Mouse (Mus musculus) MEL (cell line): Measurements from ENCODE around the gene Bag6. TPM values are rescaled to one million over a fixed set of nuclear protein-coding genes. Genes with fewer than 3 reads are reported as not detected.

ENCODE experiments used
- DNase-seq: peaks from one replicate; pipeline ENCODE4 v3.0.0; 2011; ENCODE audit warnings: low read depth, low spot score
- H3K27ac ChIP-seq: 2 replicates; pipeline ENCODE4 v1.5.1; 2012; ENCODE audit warnings: low read depth, mild to moderate bottlenecking, control low read depth, low read length, moderate library complexity; ENCODE audit not compliant: control insufficient read depth
- H3K27me3 ChIP-seq, 2 experiments: fragments of 150-350 bp in 1 of 2; sonication (generic) in 1 of 2; 2 replicates each; pipeline ENCODE4 v1.6.1; 2012; ENCODE audit warnings: low read length in 2 of 2, mild to moderate bottlenecking in 2 of 2, improper control_type of control experiment in 1 of 2, moderate library complexity in 1 of 2; ENCODE audit not compliant: insufficient read depth in 2 of 2, control insufficient read depth in 1 of 2
- H3K36me3 ChIP-seq, 2 experiments: 2 replicates each; pipeline ENCODE4 v1.6.1; 2012 to 2014; ENCODE audit warnings: low read length in 2 of 2, improper control_type of control experiment in 1 of 2, inconsistent platforms in 1 of 2, mild to moderate bottlenecking in 1 of 2; ENCODE audit not compliant: insufficient read depth in 2 of 2, control insufficient read depth in 1 of 2
- H3K4me1 ChIP-seq, 2 experiments: fragments of 150-350 bp in 1 of 2; sonication (generic) in 1 of 2; 2 replicates each; pipeline ENCODE4 v1.6.1; 2012; ENCODE audit warnings: low read length in 2 of 2, improper control_type of control experiment in 1 of 2, mild to moderate bottlenecking in 1 of 2; ENCODE audit not compliant: insufficient read depth in 2 of 2, control insufficient read depth in 1 of 2
- H3K4me3 ChIP-seq, 2 experiments: fragments of 150-350 bp in 1 of 2; sonication (generic) in 1 of 2; 2 replicates each; pipeline ENCODE4 v1.5.1; 2012; ENCODE audit warnings: low read depth in 2 of 2, low read length in 2 of 2, mild to moderate bottlenecking in 2 of 2, moderate library complexity in 2 of 2, control low read depth in 1 of 2, improper control_type of control experiment in 1 of 2; ENCODE audit not compliant: control insufficient read depth in 1 of 2, insufficient read depth in 1 of 2
- H3K79me2 ChIP-seq: 2 replicates; pipeline ENCODE4 v1.6.1; 2012; ENCODE audit warnings: mild to moderate bottlenecking, low read length, moderate library complexity; ENCODE audit not compliant: control insufficient read depth, poor library complexity, insufficient read depth
- H3K9ac ChIP-seq: 2 replicates; pipeline ENCODE4 v1.6.1; 2012; ENCODE audit warnings: low read depth, mild to moderate bottlenecking, control low read depth, low read length, moderate library complexity; ENCODE audit not compliant: control insufficient read depth, poor library complexity, severe bottlenecking
- H3K9me3 ChIP-seq: fragments of 150-350 bp; sonication (generic); replicated peaks from 2 replicates; pipeline ENCODE4 v1.6.1; 2012; ENCODE audit warnings: mild to moderate bottlenecking, low read length, improper control_type of control experiment, moderate library complexity; ENCODE audit not compliant: insufficient read depth
- BHLHE40 ChIP-seq: IDR thresholded peaks from 2 replicates; pipeline ENCODE4 v1.6.1; 2012; ENCODE audit warnings: low read depth, mild to moderate bottlenecking, inconsistent platforms, low read length, improper control_type of control experiment, borderline replicate concordance
- CHD1 ChIP-seq: IDR thresholded peaks from 2 replicates; pipeline ENCODE4 v1.6.1; 2012; ENCODE audit warnings: low read depth, mild to moderate bottlenecking, inconsistent platforms, low read length, improper control_type of control experiment
- E2F4 ChIP-seq: IDR thresholded peaks from 2 replicates; pipeline ENCODE4 v1.6.1; 2011; ENCODE audit warnings: low read depth, low read length, improper control_type of control experiment, borderline replicate concordance
- EP300 ChIP-seq, 2 experiments: IDR thresholded peaks; 2 replicates each; pipeline ENCODE4 v1.6.1; 2011; ENCODE audit warnings: improper control_type of control experiment in 2 of 2, low read length in 2 of 2, low read depth in 1 of 2, mild to moderate bottlenecking in 1 of 2
- GABPA ChIP-seq: IDR thresholded peaks from 2 replicates; pipeline ENCODE4 v1.6.1; 2012; ENCODE audit warnings: low read depth, mild to moderate bottlenecking, inconsistent platforms, low read length, improper control_type of control experiment, moderate library complexity
- HCFC1 ChIP-seq: IDR thresholded peaks from 2 replicates; pipeline ENCODE4 v1.6.1; 2012; ENCODE audit warnings: low read depth, mild to moderate bottlenecking, inconsistent platforms, low read length, improper control_type of control experiment, moderate library complexity
- JUND ChIP-seq: IDR thresholded peaks from 2 replicates; pipeline ENCODE4 v1.6.1; 2011; ENCODE audit warnings: low read depth, mild to moderate bottlenecking, improper control_type of control experiment, low read length
- KAT2A ChIP-seq: conservative IDR thresholded peaks from 2 replicates; pipeline ENCODE4 v1.6.1; 2012; ENCODE audit warnings: low read depth, low read length, improper control_type of control experiment, inconsistent platforms
- MAFK ChIP-seq: IDR thresholded peaks from 2 replicates; pipeline ENCODE4 v1.6.1; 2011; ENCODE audit warnings: low read depth, mild to moderate bottlenecking, low read length, improper control_type of control experiment, borderline replicate concordance
- MAZ ChIP-seq: IDR thresholded peaks from 2 replicates; pipeline ENCODE4 v1.6.1; 2012; ENCODE audit warnings: low read depth, mild to moderate bottlenecking, inconsistent platforms, low read length, improper control_type of control experiment
- MEF2A ChIP-seq: IDR thresholded peaks from 2 replicates; pipeline ENCODE4 v1.6.1; 2014; ENCODE audit warnings: low read depth, mild to moderate bottlenecking, inconsistent platforms, low read length, improper control_type of control experiment; ENCODE audit not compliant: poor library complexity, insufficient replicate concordance, severe bottlenecking; ENCODE audit errors: extremely low read depth
- MXI1 ChIP-seq: IDR thresholded peaks from 2 replicates; pipeline ENCODE4 v1.6.1; 2011; ENCODE audit warnings: mild to moderate bottlenecking, low read depth, low read length, improper control_type of control experiment
- MYB ChIP-seq: IDR thresholded peaks from 2 replicates; pipeline ENCODE4 v1.6.1; 2011; ENCODE audit warnings: mild to moderate bottlenecking, low read depth, low read length, improper control_type of control experiment
- NELFE ChIP-seq: IDR thresholded peaks from 2 replicates; pipeline ENCODE4 v1.6.1; 2011; ENCODE audit warnings: low read depth, low read length, improper control_type of control experiment
- POLR2A ChIP-seq, 2 experiments: IDR thresholded peaks; 2 replicates each; pipeline ENCODE4 v1.6.1; 2011 to 2012; ENCODE audit warnings: low read length in 2 of 2, mild to moderate bottlenecking in 2 of 2, control low read depth in 1 of 2, improper control_type of control experiment in 1 of 2, low read depth in 1 of 2, moderate library complexity in 1 of 2; ENCODE audit not compliant: control insufficient read depth in 1 of 2, insufficient read depth in 1 of 2, poor library complexity in 1 of 2
- POLR2AphosphoS2 ChIP-seq: IDR thresholded peaks from 2 replicates; pipeline ENCODE4 v1.6.1; 2011; ENCODE audit warnings: low read length, improper control_type of control experiment
- SIN3A ChIP-seq: IDR thresholded peaks from 2 replicates; pipeline ENCODE4 v1.6.1; 2012; ENCODE audit warnings: low read length, improper control_type of control experiment, inconsistent platforms
- TAL1 ChIP-seq: IDR thresholded peaks from 2 replicates; pipeline ENCODE4 v1.6.1; 2012; ENCODE audit warnings: mild to moderate bottlenecking, inconsistent platforms, low read length, moderate library complexity, mixed read lengths
- USF1 ChIP-seq: IDR thresholded peaks from 2 replicates; pipeline ENCODE4 v1.6.1; 2014; ENCODE audit warnings: low read depth, mild to moderate bottlenecking, inconsistent platforms, low read length, improper control_type of control experiment, moderate library complexity
- USF2 ChIP-seq, 2 experiments: IDR thresholded peaks; 2 replicates each; pipeline ENCODE4 v1.6.1; 2011 to 2012; ENCODE audit warnings: improper control_type of control experiment in 2 of 2, low read length in 2 of 2, borderline replicate concordance in 1 of 2, inconsistent platforms in 1 of 2, low read depth in 1 of 2, mild to moderate bottlenecking in 1 of 2; ENCODE audit not compliant: insufficient read depth in 1 of 2
- ZC3H11A ChIP-seq: IDR thresholded peaks from 2 replicates; pipeline ENCODE4 v1.6.1; 2012; ENCODE audit warnings: low read depth, mild to moderate bottlenecking, inconsistent platforms, low read length, improper control_type of control experiment
- ZMIZ1 ChIP-seq: IDR thresholded peaks from 2 replicates; pipeline ENCODE4 v1.6.1; 2012; ENCODE audit warnings: low read depth, mild to moderate bottlenecking, inconsistent platforms, low read length, improper control_type of control experiment, moderate library complexity
- ZNF384 ChIP-seq: IDR thresholded peaks from 2 replicates; pipeline ENCODE4 v1.6.1; 2012; ENCODE audit warnings: low read depth, mild to moderate bottlenecking, inconsistent platforms, low read length, improper control_type of control experiment
- polyA plus RNA-seq, 2 experiments: library from polyadenylated mRNA; stranded (reverse) in 1 of 2; unstranded in 1 of 2; fragments of >175 nt in 1 of 2; fragments of >200 nt in 1 of 2; gene quantifications; 2 replicates each; pipeline versions ENCODE4 v1.2.1 to v1.2.4; 2012; ENCODE audit warnings: low replicate concordance in 2 of 2, low read depth in 1 of 2; ENCODE audit not compliant: insufficient read length in 2 of 2, insufficient read depth in 1 of 2, missing spikeins in 1 of 2
- total RNA-seq: library from RNA; depleted of rRNA; stranded (reverse); fragments of 300-350 nt; gene quantifications from 2 replicates; pipeline ENCODE4 v1.2.3, GENCODE M21; 2012

Gene Bag6
- total and polyA plus RNA-seq, 3 experiments, result 102 to 283 TPM; not detected in 1

DNA sequence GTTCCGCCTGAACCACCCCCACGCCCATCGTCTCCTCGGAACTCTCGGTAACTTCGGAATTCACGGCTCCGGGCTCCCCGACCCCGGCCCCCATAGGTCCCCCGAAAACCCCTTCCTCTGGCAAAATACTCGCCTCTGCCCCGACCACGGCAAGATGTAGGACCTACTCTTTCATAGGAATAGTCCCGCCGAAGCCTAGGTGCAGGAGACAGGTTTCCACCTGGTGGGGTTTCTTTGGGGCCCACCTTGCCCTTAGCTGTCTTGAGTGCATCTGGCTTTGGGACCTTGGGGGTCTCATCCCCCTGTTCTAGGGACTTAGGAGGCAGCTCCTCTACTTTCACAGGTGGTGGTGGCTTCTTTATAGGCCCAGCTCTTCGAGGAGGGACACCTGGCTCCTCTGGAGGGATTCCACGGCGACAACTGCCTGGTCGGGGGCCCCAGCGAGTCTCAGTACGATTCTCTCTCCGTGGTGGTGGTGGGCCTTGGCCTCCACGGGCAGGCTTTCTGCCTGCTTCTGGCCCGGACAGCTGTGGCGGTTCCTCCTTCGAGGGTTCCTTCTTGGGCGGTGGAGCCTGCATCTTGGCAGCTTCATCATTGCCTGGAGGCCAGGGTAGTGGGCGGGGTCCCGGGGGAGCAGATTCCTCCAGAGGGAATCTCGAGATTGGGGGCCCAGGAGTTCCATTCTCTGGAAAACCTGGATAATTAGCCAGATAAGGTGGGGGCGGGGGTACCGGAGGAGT is 21.7 kb downstream of the Bag6 start:
- no peak for TF ChIP-seq POLR2AphosphoS2
- no peak for TF ChIP-seq MAFK
- TF ChIP-seq NELFE, result no peak
- TF ChIP-seq MEF2A, result no peak
- no peak for TF ChIP-seq JUND
- no peak for TF ChIP-seq ZC3H11A
- no peak for TF ChIP-seq HCFC1
- TF ChIP-seq EP300 (IDR thresholded peaks at IDR 0.05; ENCODE audit: low read depth in 1 of 2, low read length in 2 of 2), result no peak
- TF ChIP-seq GABPA, result no peak
- TF ChIP-seq SIN3A, result no peak
- TF ChIP-seq POLR2A (IDR thresholded peaks at IDR 0.05; ENCODE audit: control insufficient read depth in 1 of 2, insufficient read depth in 1 of 2, low read depth in 1 of 2, low read length in 2 of 2, poor library complexity in 1 of 2), result no peak
- TF ChIP-seq USF2 (IDR thresholded peaks at IDR 0.05; ENCODE audit: borderline replicate concordance in 1 of 2, insufficient read depth in 1 of 2, low read depth in 1 of 2, low read length in 2 of 2), result no peak
- DNase-seq, result no peak
- Histone ChIP-seq H3K79me2 (peaks cover 44% of the 10 kb centered on the region), H3K27me3 (no peaks in the 10 kb centered on the region), H3K9ac (no peak overlapping the region), H3K4me1 (no peaks in the 10 kb centered on the region), H3K27ac (no peak overlapping the region), H3K4me3 (no peak overlapping the region), H3K9me3 (no peaks in the 10 kb centered on the region), H3K36me3 (peaks cover 4 to 37% of the 10 kb centered on the region in 2 experiments; a peak in 3 of 4 replicates)

DNA sequence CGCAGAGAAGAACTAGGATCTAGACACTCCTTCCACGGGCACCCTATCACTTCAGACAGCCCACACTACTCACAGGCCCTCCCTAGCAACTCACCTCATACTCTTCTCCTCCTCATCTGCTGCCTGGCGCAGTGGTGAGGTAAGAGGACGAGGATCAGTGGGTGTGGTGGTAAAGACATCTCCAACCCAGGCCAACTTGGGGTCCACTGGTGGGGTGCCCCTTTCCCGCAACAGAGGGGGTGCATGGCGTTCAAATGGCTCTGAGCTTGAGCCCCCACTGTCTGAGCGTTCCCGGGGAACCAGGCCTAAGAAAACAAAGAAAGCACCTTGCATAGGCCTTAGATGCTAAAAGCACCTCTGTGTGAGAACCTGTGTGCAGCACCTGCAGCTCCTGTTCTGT is 22.3 kb downstream of the Bag6 start:
- H3K36me3 ChIP-seq, result peaks cover 5 to 40% of the 10 kb centered on the region in 2 experiments
- H3K27ac ChIP-seq, result no peak overlapping the region
- no peak overlapping the region for H3K4me3 ChIP-seq
- no peak overlapping the region for H3K9ac ChIP-seq
- DNase-seq, result no peak
- no peaks in the 10 kb centered on the region for H3K27me3 ChIP-seq
- peaks cover 49% of the 10 kb centered on the region for H3K79me2 ChIP-seq
- H3K9me3 ChIP-seq, result no peaks in the 10 kb centered on the region
- TF ChIP-seq POLR2AphosphoS2 (no peak), ZNF384 (no peak), TAL1 (no peak), HCFC1 (no peak), MAZ (no peak), KAT2A (no peak), NELFE (no peak), BHLHE40 (no peak), ZMIZ1 (no peak), CHD1 (no peak), MXI1 (no peak), MAFK (no peak), USF1 (no peak), MYB (no peak), E2F4 (no peak)
- no peaks in the 10 kb centered on the region for H3K4me1 ChIP-seq
